Mouse (Mus musculus) right cerebral cortex, postnatal 14 days (tissue): ENCODE measurements around the gene Senp6.
"Not testable (repeated sequence)": the region's sequence is repeated elsewhere in the genome, so short reads cannot be mapped to it uniquely, and the experiment has no call there.

ENCODE experiments used
- DNase-seq: peaks from one replicate; pipeline ENCODE4 v3.0.0; 2022

The Senp6 gene

GRCm38 (mm10) chr9:80066367-80067220, at the start of gene Senp6:
Senp6 (plus strand) TSS chr9:80066903.
- DNase-seq, result peak; percentile 67

GRCm38 (mm10) chr9:80020429-80020828, 46.3 kb upstream of the Senp6 start:
- DNase-seq, result no peak

- DNase-seq, result no peak
These were observed 45.1 kb upstream of the Senp6 start for GRCm38 (mm10) chr9:80021648-80022047.

DNA sequence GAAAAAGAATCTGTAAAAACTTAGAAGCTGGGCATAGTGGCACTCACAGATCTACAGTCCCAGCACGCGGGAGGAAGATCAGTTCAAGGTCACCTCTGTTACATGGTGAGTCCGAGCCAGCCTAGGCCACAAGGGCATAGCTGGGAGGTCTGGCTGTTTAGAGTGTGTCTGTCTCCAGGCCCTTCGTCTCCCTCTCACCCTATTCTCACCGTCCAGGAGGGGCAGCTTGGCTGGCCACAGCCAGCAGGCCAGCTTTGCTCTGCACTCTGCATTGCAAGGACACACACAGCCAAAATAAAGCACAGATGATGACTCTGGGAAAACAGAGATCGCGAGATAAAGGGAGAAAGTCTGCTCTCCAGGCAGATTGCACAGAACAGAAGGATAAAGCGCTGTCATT, 43.9 kb upstream of the Senp6 start:
- no peak for DNase-seq

DNA sequence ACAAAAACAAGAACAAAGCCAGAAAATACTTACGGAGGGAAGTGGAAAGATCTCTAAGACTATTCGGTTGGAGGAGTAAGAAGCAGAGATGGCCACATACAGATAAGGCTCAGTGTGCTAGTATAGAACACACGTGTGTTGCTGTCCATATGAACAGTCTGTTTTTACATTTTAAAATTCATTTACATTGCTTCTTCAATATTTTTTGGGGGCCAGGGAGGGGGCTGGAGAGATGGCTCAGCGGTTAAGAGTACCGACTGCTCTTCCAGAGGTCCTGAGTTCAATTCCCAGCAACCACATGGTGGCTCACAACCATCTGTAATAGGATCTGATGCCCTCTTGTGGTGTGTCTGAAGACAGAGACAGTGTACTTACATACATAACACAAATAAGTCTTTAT, 41.4 kb upstream of the Senp6 start:
- DNase-seq, result not testable (repeated sequence)

- peak; percentile 33 for DNase-seq
These were observed 40.7 kb upstream of the Senp6 start for GRCm38 (mm10) chr9:80026017-80026416.

- no peak for DNase-seq
These were observed 40.1 kb upstream of the Senp6 start for GRCm38 (mm10) chr9:80026581-80027021.

- no peak for DNase-seq
These were observed 29.3 kb upstream of the Senp6 start for GRCm38 (mm10) chr9:80037262-80037996.

GRCm38 (mm10) chr9:80037997-80038383, 28.7 kb upstream of the Senp6 start:
- no peak for DNase-seq

- no peak for DNase-seq
These were observed 27.3 kb upstream of the Senp6 start for GRCm38 (mm10) chr9:80039296-80039815.

GRCm38 (mm10) chr9:80044301-80044700, 22.4 kb upstream of the Senp6 start:
- not testable (repeated sequence) for DNase-seq

GRCm38 (mm10) chr9:80049271-80049670, 17.4 kb upstream of the Senp6 start:
- DNase-seq, result not testable (repeated sequence)

DNA sequence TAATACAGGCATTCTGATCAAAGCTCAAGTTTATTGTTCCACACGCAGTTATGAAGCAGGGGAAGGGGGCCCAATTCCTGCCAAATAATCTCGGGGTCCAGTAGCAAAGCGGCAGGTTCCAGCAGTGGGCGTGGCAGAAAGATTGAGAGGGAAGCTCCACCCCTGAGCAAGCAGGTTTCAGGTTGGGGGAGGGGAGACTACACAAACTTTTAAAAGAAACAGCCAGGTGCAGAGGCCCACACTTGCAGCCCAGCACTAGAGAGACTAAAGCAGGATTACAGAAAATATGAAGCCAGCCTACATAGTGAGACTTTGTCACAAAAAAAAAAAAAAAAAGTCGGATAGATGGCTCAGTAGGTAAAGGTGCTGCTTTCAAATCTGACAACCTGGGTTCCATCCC, 13.8 kb upstream of the Senp6 start:
- DNase-seq, result no peak

DNA sequence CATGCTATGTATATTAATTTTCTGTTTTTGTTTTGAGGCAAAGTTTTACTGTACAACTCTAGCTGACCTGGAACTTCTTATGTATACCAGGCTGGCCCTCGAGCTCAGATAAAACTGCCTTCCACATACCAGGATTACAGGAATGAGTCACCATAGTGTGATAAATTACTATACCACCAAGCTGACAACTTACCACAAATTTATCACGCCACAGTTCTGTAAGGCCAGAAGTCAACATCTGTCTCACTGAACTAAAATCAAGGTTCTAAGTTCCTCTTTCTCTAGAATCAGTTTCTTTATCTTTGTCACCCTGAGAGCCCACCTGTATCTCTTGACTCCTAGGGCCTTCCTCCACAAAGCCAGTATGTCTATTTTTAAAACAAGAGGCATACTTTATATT, 9.0 kb upstream of the Senp6 start:
- no peak for DNase-seq

GRCm38 (mm10) chr9:80065495-80065894, 1.2 kb upstream of the Senp6 start:
- DNase-seq, result not testable (repeated sequence)

DNA sequence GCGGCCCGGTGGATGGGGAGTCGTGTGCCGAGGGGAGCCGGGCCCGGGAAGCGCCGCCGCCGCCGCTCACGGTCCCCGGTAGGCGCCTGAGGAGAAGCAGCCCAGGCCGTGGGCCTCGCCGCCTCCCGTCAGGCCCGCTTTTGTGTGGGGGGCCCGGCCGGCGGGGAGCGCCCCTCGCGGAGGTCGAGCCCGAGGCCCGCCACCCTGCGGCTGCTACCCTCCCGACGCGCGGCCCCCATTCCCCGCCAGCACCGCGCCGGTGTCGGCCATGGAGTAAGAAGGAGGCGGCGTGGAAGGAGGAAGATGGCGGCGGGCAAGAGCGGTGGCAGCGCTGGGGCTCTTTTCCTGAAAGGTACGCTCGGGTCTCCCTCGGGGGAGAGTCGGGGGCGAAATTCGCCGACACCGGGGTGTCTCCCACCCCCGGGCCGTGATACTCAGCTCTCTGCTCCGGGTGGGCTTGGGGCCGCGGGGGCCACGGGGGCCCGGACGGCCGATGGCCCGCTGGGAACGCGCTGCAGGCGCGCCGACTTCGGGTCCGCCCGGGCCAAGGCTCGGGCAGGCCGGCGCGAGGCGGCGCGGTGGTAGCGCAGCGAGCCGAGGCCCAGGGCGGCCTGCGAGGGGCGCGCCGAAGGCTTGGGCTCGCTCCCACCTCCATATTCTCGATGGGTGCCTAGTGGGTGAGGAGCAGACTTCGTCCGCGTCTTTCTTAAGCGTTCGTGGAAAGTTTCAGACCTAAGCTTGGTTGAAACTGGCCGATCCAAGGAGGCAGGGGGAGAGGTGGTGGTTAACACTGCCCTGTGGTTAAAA, 721 bp downstream of the Senp6 start:
- peak; percentile 50 for DNase-seq

GRCm38 (mm10) chr9:80068028-80068515, 1.4 kb downstream of the Senp6 start:
- DNase-seq, result no peak

- no peak for DNase-seq
These were observed 2.1 kb downstream of the Senp6 start for GRCm38 (mm10) chr9:80068735-80069315.

- no peak for DNase-seq
These were observed 3.3 kb downstream of the Senp6 start for GRCm38 (mm10) chr9:80070026-80070425.

DNA sequence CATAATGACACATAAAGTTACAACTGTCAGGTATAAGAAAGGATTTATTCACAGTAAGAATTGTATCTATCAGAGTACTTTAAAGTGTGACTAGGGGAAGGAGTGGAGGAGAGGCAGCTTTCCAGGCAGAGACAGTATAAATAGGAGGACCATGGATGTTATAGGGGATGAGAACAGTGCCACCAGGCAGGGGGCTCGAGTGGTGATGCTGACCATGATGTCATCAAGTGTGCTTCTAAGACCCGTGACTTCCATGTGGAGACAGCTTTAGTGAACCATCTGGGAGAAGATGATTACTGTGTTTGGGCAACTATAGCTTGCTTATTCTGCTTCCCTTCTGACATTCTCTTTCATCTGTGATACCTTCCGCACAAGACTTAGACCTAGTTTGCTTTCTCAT, 4.9 kb downstream of the Senp6 start:
- no peak for DNase-seq

DNA sequence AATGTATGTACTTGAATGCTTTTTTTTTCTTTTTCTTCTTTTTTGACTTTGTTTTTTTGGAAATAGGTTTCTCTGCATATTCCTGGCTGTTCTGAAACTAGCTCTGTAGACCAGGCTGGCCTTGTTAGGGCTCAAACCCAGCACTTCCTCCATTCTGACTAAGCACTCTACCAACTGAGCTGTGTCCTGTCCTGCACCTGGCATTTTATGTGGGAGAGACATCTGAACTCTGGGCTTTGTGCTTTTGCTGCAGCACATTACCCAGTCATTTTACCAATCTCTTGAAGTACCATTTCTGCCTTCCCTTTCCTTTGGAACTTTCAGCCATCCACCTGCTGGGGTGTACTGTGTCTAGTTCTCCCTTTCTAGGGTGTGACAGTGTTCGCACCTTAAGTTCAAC, 7.4 kb downstream of the Senp6 start:
- no peak for DNase-seq

- DNase-seq, result no peak
These were observed 8.2 kb downstream of the Senp6 start for GRCm38 (mm10) chr9:80074949-80075348.
